Mouse (Mus musculus) liver, postnatal 0 days (tissue): ENCODE data around the gene Rac2.

Experiments used
- CTCF ChIP-seq: sonication (generic); IDR thresholded peaks from 2 replicates; pipeline ENCODE4 v1.5.1; 2016; ENCODE audit warnings: antibody characterized with exemption, low read depth
- EP300 ChIP-seq: IDR thresholded peaks from 2 replicates; pipeline ENCODE4 v1.6.1; 2016; ENCODE audit warnings: antibody characterized with exemption, low read depth, mild to moderate bottlenecking

DNA sequence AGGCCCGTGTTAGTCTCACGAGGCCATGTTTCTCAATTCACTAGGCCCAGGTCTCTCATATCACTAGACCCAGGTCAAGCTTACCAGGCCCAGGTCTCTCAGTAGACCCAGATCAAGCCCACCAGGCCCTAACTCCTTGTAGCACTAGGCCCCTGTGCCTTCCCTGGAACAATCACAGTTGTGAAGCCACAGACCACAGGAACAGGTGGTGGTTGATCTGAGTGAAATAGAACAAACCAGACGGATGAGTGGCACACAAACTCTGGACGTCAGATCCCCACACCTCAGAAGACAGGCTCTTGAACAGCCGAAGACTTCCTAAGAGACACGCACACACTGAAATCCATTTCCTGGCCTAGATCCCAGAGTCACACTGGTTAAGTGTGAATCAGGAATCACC is 61.8 kb downstream of the Rac2 start:
- TF ChIP-seq EP300, result no peak
- TF ChIP-seq CTCF, result no peak
